Mouse (Mus musculus): Measurements from ENCODE around the gene Wdr59.

DNA sequence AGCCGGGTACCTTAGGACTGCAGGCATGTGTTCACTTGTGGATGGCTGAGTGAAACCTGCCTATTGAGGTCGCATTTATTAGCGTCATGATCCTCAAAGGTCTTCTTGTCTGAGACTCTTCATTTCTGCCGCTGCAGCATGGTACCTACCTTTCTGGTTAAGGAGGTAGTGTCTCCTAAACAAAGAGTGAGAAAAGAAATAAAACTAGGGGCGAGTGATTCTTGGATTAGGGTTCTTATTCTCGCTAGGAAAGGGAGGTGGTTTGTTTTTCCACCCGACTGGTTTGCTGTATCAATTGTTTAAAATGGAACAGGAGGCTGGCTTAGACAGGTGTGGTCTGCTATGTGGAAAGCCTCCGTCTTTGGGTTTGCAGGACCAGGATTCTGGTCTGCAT, 15.9 kb upstream of the Wdr59 start:
- no peak for TF ChIP-seq CTCF (IDR thresholded peaks at IDR 0.05; ENCODE audit: low read depth)
- TF ChIP-seq EP300 (optimal IDR thresholded peaks at IDR 0.05), result no peak

Data from stomach, postnatal 0 days (tissue).